Mouse (Mus musculus) stomach, adult 2 months (tissue): Measurements from ENCODE around the gene Fam50b. TPM values are rescaled to one million over a fixed set of nuclear protein-coding genes. Genes with fewer than 3 reads are reported as not detected.

Experiments used
- polyA plus RNA-seq: library from polyadenylated mRNA; depleted of rRNA; stranded (reverse); fragments of >200 nt; gene quantifications from 2 replicates; pipeline ENCODE4 v1.2.3, GENCODE M21; 2012; rRNA removed

Gene Fam50b
- not detected in 2 replicates for polyA plus RNA-seq

GRCm38 (mm10) chr13:34734686-34735085, at the start of gene Fam50b:
Gene Fam50b, plus strand, starts transcription at chr13:34734850.

Other genes starting within 250 kb of the Fam50b start
- 5.5 and 9.7 TPM in 2 replicates for gene Pxdc1, start 81.4 kb upstream of the Fam50b start, polyA plus RNA-seq
- gene Prpf4b, start 140.5 kb downstream of the Fam50b start, polyA plus RNA-seq: 0.74 and 1.2 TPM in 2 replicates
- gene Fam217a, start 189.5 kb downstream of the Fam50b start, polyA plus RNA-seq: not detected in 2 replicates
- not detected in 2 replicates for gene 4933417A18Rik, start 189.6 kb downstream of the Fam50b start, polyA plus RNA-seq
- gene Eci3, start 229.0 kb downstream of the Fam50b start, polyA plus RNA-seq: not detected in 2 replicates